Mouse (Mus musculus) heart, embryonic 15.5 days (tissue): ENCODE results near the gene Slc4a2. TPM values are rescaled to one million over a fixed set of nuclear protein-coding genes. Genes with fewer than 3 reads are reported as not detected.

Experiments used
- ATAC-seq: fragments of 200-750 bp; cut with Nextera tagmentation; replicated peaks from 2 replicates; pipeline ENCODE4 v1.8.0; 2017; ENCODE audit warnings: low read depth, moderate TSS enrichment; ENCODE audit not compliant: insufficient number of reproducible peaks, insufficient read depth, low FRiP score
- H3K27ac ChIP-seq: fragments of 300-500 bp; sonication (generic); 2 replicates; pipeline ENCODE4 v1.5.1; 2015; ENCODE audit warnings: mild to moderate bottlenecking, inconsistent platforms
- H3K27me3 ChIP-seq: fragments of 300-500 bp; sonication (generic); 2 replicates; pipeline ENCODE4 v1.6.1; 2015; ENCODE audit warnings: inconsistent platforms
- H3K36me3 ChIP-seq: fragments of 300-500 bp; sonication (generic); 2 replicates; pipeline ENCODE4 v1.6.1; 2015; ENCODE audit warnings: mild to moderate bottlenecking, inconsistent platforms
- H3K4me1 ChIP-seq: fragments of 300-500 bp; sonication (generic); replicated peaks from 2 replicates; pipeline ENCODE4 v1.6.1; 2015; ENCODE audit warnings: inconsistent platforms
- H3K4me2 ChIP-seq: fragments of 300-500 bp; sonication (generic); 2 replicates; pipeline ENCODE4 v1.6.1; 2015; ENCODE audit warnings: inconsistent platforms, mild to moderate bottlenecking, moderate library complexity
- H3K4me3 ChIP-seq: fragments of 300-500 bp; sonication (generic); 2 replicates; pipeline ENCODE4 v1.5.1; 2015; ENCODE audit warnings: mild to moderate bottlenecking, inconsistent platforms
- H3K9ac ChIP-seq: fragments of 300-500 bp; sonication (generic); 2 replicates; pipeline ENCODE4 v1.6.1; 2015; ENCODE audit warnings: mild to moderate bottlenecking, inconsistent platforms
- H3K9me3 ChIP-seq: fragments of 300-500 bp; sonication (generic); replicated peaks from 2 replicates; pipeline ENCODE4 v1.6.1; 2016; ENCODE audit warnings: inconsistent platforms
- WGBS: fragments of 180-500 bp; shearing (Covaris S2); methylation state at CpG from one replicate; pipeline ENCODE4 v1.1.7; 2015; ENCODE audit warnings: mixed read lengths; 5-methylcytosine and 5-hydroxymethylcytosine counted together
- polyA plus RNA-seq: library from polyadenylated mRNA; unstranded; fragments of >200 nt; fragmentation: Nextera tagmentation; extraction: Ambion mirVana; gene quantifications from 2 replicates; pipeline ENCODE4 v1.2.1, GENCODE M21; 2015

Slc4a2 gene
- polyA plus RNA-seq, 1 experiment from 2014 or later = 25.6 TPM

GRCm38 (mm10) chr5:24413938-24414337 is 9.7 kb upstream of the Slc4a2 start:
- Histone ChIP-seq H3K27ac (no peak overlapping the region), H3K4me2 (no peak overlapping the region), H3K27me3 (peaks cover 23% of the 10 kb centered on the region), H3K36me3 (peaks cover 3% of the 10 kb centered on the region; the same call in 1 of the 2 replicates), H3K9ac (no peak overlapping the region), H3K4me3 (no peak overlapping the region), H3K9me3 (no peaks in the 10 kb centered on the region), H3K4me1 (peaks cover 17% of the 10 kb centered on the region; the same call in 1 of the 2 replicates)
- WGBS = 75% methylated on average over 13 of the region's 13 CpGs
- ATAC-seq = no peak

GRCm38 (mm10) chr5:24416222-24416736 is 7.4 kb upstream of the Slc4a2 start:
- no peak overlapping the region for H3K9ac ChIP-seq
- peak; percentile 43 for ATAC-seq
- no peak overlapping the region for H3K4me3 ChIP-seq
- H3K9me3 ChIP-seq = no peaks in the 10 kb centered on the region
- 3% methylated on average over 21 of the region's 21 CpGs for WGBS
- peaks cover 23% of the 10 kb centered on the region for H3K27me3 ChIP-seq
- no peak overlapping the region for H3K27ac ChIP-seq
- H3K36me3 ChIP-seq = peaks cover 12% of the 10 kb centered on the region; the same call in 1 of the 2 replicates
- peak overlapping the region; percentile 18; the same call in 1 of the 2 replicates for H3K4me2 ChIP-seq
- H3K4me1 ChIP-seq = peaks cover 17% of the 10 kb centered on the region; the same call in 1 of the 2 replicates

GRCm38 (mm10) chr5:24417587-24417986 is 6.0 kb upstream of the Slc4a2 start:
- Histone ChIP-seq H3K27me3 (peaks cover 22% of the 10 kb centered on the region), H3K4me3 (no peak overlapping the region), H3K36me3 (peaks cover 12% of the 10 kb centered on the region; the same call in 1 of the 2 replicates), H3K9ac (no peak overlapping the region), H3K4me2 (no peak overlapping the region), H3K4me1 (peaks cover 21% of the 10 kb centered on the region), H3K27ac (no peak overlapping the region), H3K9me3 (no peaks in the 10 kb centered on the region)
- 81% methylated on average over 10 of the region's 10 CpGs for WGBS
- no peak for ATAC-seq

GRCm38 (mm10) chr5:24420381-24420780 is 3.3 kb upstream of the Slc4a2 start:
- H3K4me1 ChIP-seq = peaks cover 26% of the 10 kb centered on the region
- WGBS = 85% methylated on average over 9 of the region's 9 CpGs
- ATAC-seq = no peak
- H3K9me3 ChIP-seq = no peaks in the 10 kb centered on the region
- H3K27me3 ChIP-seq = peaks cover under 1% of the 10 kb centered on the region; the same call in 1 of the 2 replicates
- no peak overlapping the region for H3K4me2 ChIP-seq
- H3K4me3 ChIP-seq = no peak overlapping the region
- H3K36me3 ChIP-seq = peaks cover 12% of the 10 kb centered on the region; the same call in 1 of the 2 replicates
- H3K9ac ChIP-seq = no peak overlapping the region
- no peak overlapping the region for H3K27ac ChIP-seq

GRCm38 (mm10) chr5:24424004-24424781 is 556 bp downstream of the Slc4a2 start:
- peaks cover 51% of the 10 kb centered on the region for H3K4me1 ChIP-seq

GRCm38 (mm10) chr5:24424861-24425411 is 1.3 kb downstream of the Slc4a2 start:
- no peaks in the 10 kb centered on the region for H3K9me3 ChIP-seq
- H3K4me1 ChIP-seq = peaks cover 51% of the 10 kb centered on the region
- 2% methylated on average over 56 of the region's 60 CpGs for WGBS
- peak overlapping the region; percentile 71 for H3K9ac ChIP-seq
- H3K27me3 ChIP-seq = no peaks in the 10 kb centered on the region
- H3K27ac ChIP-seq = peak overlapping the region; percentile 95
- H3K4me2 ChIP-seq = peak overlapping the region; percentile 87
- H3K36me3 ChIP-seq = peaks cover 7% of the 10 kb centered on the region
- peak; percentile 50 for ATAC-seq
- H3K4me3 ChIP-seq = peak overlapping the region; percentile 82

More at GRCm38 (mm10) chr5:24424004-24424781, 556 bp downstream of the Slc4a2 start:
- no peak; the same call in 1 of the 2 replicates for ATAC-seq
- Histone ChIP-seq H3K4me2 (peak overlapping the region; percentile 87), H3K4me3 (peak overlapping the region; percentile 82), H3K9me3 (no peaks in the 10 kb centered on the region), H3K27ac (peak overlapping the region; percentile 95), H3K36me3 (peaks cover 9% of the 10 kb centered on the region; the same call in 1 of the 2 replicates), H3K27me3 (no peaks in the 10 kb centered on the region), H3K9ac (peak overlapping the region; percentile 71)
- 12% methylated on average over 21 of the region's 21 CpGs for WGBS

GRCm38 (mm10) chr5:24425421-24426036 is 1.9 kb downstream of the Slc4a2 start:
- Histone ChIP-seq H3K4me3 (peak overlapping the region; percentile 82), H3K27ac (peak overlapping the region; percentile 95), H3K4me1 (peaks cover 51% of the 10 kb centered on the region), H3K9me3 (no peaks in the 10 kb centered on the region), H3K36me3 (peaks cover 12% of the 10 kb centered on the region), H3K27me3 (no peaks in the 10 kb centered on the region), H3K4me2 (peak overlapping the region; percentile 87), H3K9ac (peak overlapping the region; percentile 71)
- under 1% methylated on average over 29 of the region's 30 CpGs for WGBS
- peak; percentile 4; the same call in 1 of the 2 replicates for ATAC-seq

- Histone ChIP-seq H3K4me3 (peak overlapping the region; percentile 82), H3K9me3 (no peaks in the 10 kb centered on the region), H3K4me2 (peak overlapping the region; percentile 87), H3K9ac (peak overlapping the region; percentile 71), H3K27ac (peak overlapping the region; percentile 95; the same call in 1 of the 2 replicates), H3K36me3 (peaks cover 17% of the 10 kb centered on the region), H3K27me3 (no peaks in the 10 kb centered on the region), H3K4me1 (peaks cover 51% of the 10 kb centered on the region)
- no peak for ATAC-seq
- WGBS = 2% methylated on average over 10 of the region's 10 CpGs
Observed at GRCm38 (mm10) chr5:24426037-24426432, 2.4 kb downstream of the Slc4a2 start.

GRCm38 (mm10) chr5:24426556-24427284 is 3.1 kb downstream of the Slc4a2 start:
- H3K9ac ChIP-seq = peak overlapping the region; percentile 8; the same call in 1 of the 2 replicates
- no peak for ATAC-seq
- H3K4me3 ChIP-seq = peak overlapping the region; percentile 82
- H3K9me3 ChIP-seq = no peaks in the 10 kb centered on the region
- H3K4me2 ChIP-seq = peak overlapping the region; percentile 87
- no peaks in the 10 kb centered on the region for H3K27me3 ChIP-seq
- 20% methylated on average over 9 of the region's 9 CpGs for WGBS
- 0 out of 2 replicates have a peak overlapping the region, but pooled peaks have one; percentile 36 for H3K27ac ChIP-seq
- peaks cover 51% of the 10 kb centered on the region for H3K4me1 ChIP-seq
- peaks cover 23% of the 10 kb centered on the region for H3K36me3 ChIP-seq

- Histone ChIP-seq H3K4me3 (peak overlapping the region; percentile 82; the same call in 1 of the 2 replicates), H3K36me3 (peaks cover 29% of the 10 kb centered on the region), H3K27me3 (no peaks in the 10 kb centered on the region), H3K4me2 (peak overlapping the region; percentile 87), H3K9ac (0 out of 2 replicates have a peak overlapping the region, but pooled peaks have one; percentile 8), H3K9me3 (no peaks in the 10 kb centered on the region), H3K4me1 (peaks cover 51% of the 10 kb centered on the region), H3K27ac (0 out of 2 replicates have a peak overlapping the region, but pooled peaks have one; percentile 36)
- no peak for ATAC-seq
- WGBS = 37% methylated on average over 12 of the region's 12 CpGs
Observed at GRCm38 (mm10) chr5:24427285-24427633, 3.6 kb downstream of the Slc4a2 start.
